Mouse (Mus musculus) olfactory bulb, adult 2 months (tissue): ENCODE measurements around the gene Rnf208. TPM values are rescaled to one million over a fixed set of nuclear protein-coding genes. Genes with fewer than 3 reads are reported as not detected.
A peak's percentile ranks its signal among the peaks of the same experiment; 100 is the strongest.
"Not testable (repeated sequence)": the region's sequence is repeated elsewhere in the genome, so short reads cannot be mapped to it uniquely, and the experiment has no call there.

ENCODE experiments used
- H3K27ac ChIP-seq: fragments of 200-500 bp; 2 replicates; pipeline ENCODE4 v1.5.1; 2012; ENCODE audit warnings: low read depth, low read length; ENCODE audit not compliant: insufficient read depth
- H3K4me1 ChIP-seq: fragments of 200-500 bp; 2 replicates; pipeline ENCODE4 v1.6.1; 2012; ENCODE audit warnings: low read length; ENCODE audit not compliant: control insufficient read depth, insufficient read depth
- H3K4me3 ChIP-seq: fragments of 200-500 bp; 2 replicates; pipeline ENCODE4 v1.5.1; 2012; ENCODE audit warnings: mild to moderate bottlenecking, low read depth, low read length, moderate library complexity; ENCODE audit not compliant: insufficient read depth
- CTCF ChIP-seq: fragments of 200-500 bp; IDR thresholded peaks from 2 replicates; pipeline ENCODE4 v1.5.1; 2012; ENCODE audit warnings: low read depth, mild to moderate bottlenecking, low read length, moderate library complexity; ENCODE audit not compliant: insufficient read depth
- POLR2A ChIP-seq: fragments of 200-500 bp; IDR thresholded peaks from 2 replicates; pipeline ENCODE4 v1.6.1; 2012; ENCODE audit warnings: mild to moderate bottlenecking, low read depth, low read length, moderate library complexity; ENCODE audit not compliant: insufficient read depth
- WGBS: fragments of 180-500 bp; shearing (Covaris S2); methylation state at CpG from one replicate; pipeline ENCODE4 v1.1.7; 2018; 5-methylcytosine and 5-hydroxymethylcytosine counted together
- polyA plus RNA-seq: library from polyadenylated mRNA; stranded (reverse); fragments of >200 nt; gene quantifications from 2 replicates; pipeline ENCODE4 v1.2.4, GENCODE M21; 2012; ENCODE audit warnings: low replicate concordance; ENCODE audit not compliant: missing spikeins, insufficient read depth, insufficient read length

Gene Rnf208
- polyA plus RNA-seq, 1 experiment = not detected

DNA sequence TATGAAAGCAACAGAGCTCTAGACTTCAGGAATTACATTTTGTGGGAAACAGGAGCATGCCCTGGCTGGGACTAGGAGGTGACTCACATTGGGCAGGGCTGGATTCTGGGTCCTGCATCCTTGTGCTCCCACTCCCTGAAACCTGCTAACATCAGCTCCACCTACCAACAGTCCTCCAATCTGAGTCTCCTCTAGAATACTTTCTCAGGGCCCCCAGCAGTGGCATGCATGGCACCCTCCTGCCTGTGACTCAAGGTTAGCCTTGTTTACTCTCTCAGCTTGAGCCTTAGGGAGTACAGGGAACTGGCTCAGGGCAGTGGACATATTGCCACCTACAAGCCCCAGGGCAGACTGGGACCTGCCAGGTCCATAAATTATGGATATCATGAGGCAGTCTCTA lies 3.9 kb upstream of the Rnf208 start:
- no peak for TF ChIP-seq POLR2A
- TF ChIP-seq CTCF = no peak
- no peak overlapping the region for H3K27ac ChIP-seq
- H3K4me3 ChIP-seq = no peak overlapping the region
- H3K4me1 ChIP-seq = peaks cover 18% of the 10 kb centered on the region

DNA sequence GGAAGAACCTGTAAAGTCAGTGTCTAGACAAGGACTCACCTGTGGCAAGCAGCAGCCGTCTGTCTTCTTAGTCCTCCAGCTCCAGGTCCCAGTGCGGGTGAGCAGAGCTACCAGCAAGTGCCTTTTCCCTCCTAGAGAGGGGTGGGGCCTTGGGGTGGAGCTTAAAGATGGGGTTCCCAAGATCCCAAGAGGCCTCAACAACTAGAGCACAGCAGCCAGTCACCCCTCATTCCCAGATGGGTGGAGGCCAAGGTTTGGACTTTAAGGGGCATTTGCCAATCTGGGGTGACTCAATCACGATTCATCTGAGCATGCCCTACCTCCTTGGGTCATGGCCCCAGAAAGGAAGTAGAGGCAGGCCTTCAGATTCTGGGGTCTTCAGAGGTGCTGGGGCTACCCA lies 2.3 kb upstream of the Rnf208 start:
- Histone ChIP-seq H3K4me3 (no peak overlapping the region), H3K27ac (no peak overlapping the region), H3K4me1 (peaks cover 26% of the 10 kb centered on the region)
- 95% methylated on average over 3 of the region's 3 CpGs for WGBS
- no peak for TF ChIP-seq POLR2A
- TF ChIP-seq CTCF = no peak

DNA sequence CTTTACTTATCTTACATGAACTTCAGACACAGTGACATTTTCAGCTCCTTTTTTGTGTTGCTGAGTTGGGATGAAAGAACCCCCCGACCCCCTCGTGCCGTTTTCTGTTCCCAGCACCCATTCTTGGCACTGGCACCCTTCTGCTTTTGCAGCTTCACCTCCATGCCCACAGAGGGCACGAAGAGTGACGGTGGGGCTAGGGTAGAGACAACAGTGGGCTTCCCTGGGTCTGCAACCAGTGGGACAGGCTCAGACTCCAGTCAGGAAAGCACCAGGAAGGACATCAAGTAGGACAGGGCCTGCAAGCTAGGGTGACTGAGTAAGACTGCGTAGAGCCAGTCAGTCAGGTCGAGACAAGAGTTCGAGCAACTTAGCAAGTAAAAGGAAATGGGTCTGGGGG lies 1.7 kb upstream of the Rnf208 start:
- Histone ChIP-seq H3K4me1 (peaks cover 26% of the 10 kb centered on the region), H3K27ac (no peak overlapping the region), H3K4me3 (peak overlapping the region; percentile 89; the same call in 1 of the 2 replicates)
- TF ChIP-seq CTCF = no peak
- TF ChIP-seq POLR2A = no peak
- WGBS = 52% methylated on average over 8 of the region's 8 CpGs

DNA sequence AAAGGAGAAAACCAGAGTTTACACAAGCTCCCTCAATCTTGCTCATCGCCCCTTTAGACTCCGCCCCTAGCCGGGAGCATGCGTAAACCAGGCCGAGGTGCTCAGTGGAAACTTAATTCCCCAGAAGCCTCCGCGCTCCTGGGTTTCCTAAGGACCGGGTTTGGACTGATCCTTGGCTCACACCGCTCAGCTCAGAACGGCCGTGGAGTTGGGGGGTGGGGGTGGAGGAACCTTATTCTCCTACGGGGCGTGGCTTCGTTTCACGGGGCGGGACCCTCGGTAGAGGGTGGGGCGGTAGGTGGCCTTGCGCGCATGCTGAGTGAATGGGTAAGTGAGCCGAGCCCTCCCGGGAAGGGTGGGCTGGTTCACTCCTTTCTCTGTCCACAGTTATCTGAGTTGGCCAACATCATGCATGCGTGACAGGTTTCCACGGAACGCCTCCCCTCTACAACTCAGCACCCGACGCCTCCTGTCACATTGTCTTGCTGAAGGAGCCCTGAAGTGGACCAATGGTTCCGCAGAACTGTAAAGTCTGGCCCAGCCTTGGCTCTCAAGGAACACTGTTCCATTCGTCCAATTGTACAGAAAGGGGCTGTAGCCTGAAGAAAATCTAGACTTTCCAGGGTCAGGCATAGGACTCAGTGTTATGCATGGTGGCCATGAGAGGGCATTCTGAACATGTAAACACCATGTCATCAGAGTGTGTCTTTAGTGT lies 1.2 kb upstream of the Rnf208 start:
- WGBS = under 1% methylated on average over 29 of the region's 29 CpGs
- peaks cover 26% of the 10 kb centered on the region for H3K4me1 ChIP-seq
- H3K4me3 ChIP-seq = peak overlapping the region; percentile 89
- TF ChIP-seq CTCF = no peak
- 0 out of 2 replicates have a peak, but pooled peaks have one; percentile 17 for TF ChIP-seq POLR2A
- H3K27ac ChIP-seq = no peak overlapping the region

DNA sequence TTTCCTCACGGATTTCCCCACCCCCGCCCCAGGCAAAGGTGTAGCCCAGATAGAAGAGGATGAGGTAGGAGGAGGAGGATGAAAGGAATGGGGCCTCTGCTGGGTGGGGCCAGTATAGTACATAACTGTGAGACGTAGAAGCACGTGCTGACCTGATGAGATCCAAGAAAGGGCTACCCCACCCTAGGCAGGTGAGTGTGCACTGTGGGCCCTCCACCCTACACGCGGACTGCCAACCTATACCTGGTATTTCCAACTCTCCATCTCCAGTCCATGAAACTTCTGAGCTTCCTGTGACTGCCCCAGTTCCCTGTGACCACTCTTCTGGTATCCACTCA lies 648 bp upstream of the Rnf208 start:
- TF ChIP-seq CTCF = no peak
- no peak for TF ChIP-seq POLR2A
- peaks cover 26% of the 10 kb centered on the region for H3K4me1 ChIP-seq
- no peak overlapping the region for H3K27ac ChIP-seq
- peak overlapping the region; percentile 89 for H3K4me3 ChIP-seq
- 19% methylated on average over 6 of the region's 6 CpGs for whole genome bisulfite sequencing

DNA sequence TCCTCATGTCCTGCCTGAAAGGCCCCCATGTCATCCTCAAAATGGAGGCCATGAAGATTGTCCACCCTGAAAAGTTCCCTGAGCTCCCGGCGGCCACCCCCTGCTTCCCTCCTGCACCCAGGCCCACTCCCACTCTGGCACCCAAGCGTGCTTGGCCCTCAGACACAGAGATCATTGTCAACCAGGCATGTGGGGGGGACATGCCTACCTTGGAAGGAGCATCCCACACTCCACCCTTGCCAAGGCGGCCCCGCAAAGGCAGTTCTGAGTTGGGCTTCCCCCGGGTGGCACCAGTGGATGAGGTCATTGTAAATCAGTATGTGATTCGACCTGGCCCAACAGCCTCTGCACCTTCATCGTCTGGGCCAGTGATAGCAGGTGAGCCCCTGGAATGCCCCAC lies 1.3 kb downstream of the Rnf208 start:
- H3K27ac ChIP-seq = no peak overlapping the region
- H3K4me1 ChIP-seq = peaks cover 26% of the 10 kb centered on the region
- 73% methylated on average over 8 of the region's 8 CpGs for WGBS
- H3K4me3 ChIP-seq = no peak overlapping the region; the same call in 1 of the 2 replicates
- TF ChIP-seq CTCF (no peak), POLR2A (no peak)

DNA sequence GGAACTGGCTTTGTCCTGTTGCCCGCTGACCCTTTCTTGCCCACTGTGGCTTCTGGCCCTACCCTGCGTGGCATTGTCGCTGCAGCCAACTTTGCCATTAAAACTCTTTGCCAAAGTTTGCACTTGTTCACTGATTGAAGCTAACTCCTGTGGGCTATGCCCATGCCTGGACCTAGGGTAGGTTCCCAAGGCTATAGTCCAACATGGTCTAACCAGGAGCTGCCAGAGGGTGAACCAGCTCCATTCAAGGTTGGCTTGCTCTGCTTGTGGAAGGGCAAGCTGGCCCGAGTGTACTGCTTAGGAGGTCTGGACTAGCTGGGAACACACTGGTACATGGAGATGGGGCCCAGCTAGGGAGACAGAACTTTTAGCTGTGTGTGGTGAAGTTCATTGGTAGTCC lies 2.1 kb downstream of the Rnf208 start:
- Histone ChIP-seq H3K27ac (no peak overlapping the region), H3K4me3 (no peak overlapping the region), H3K4me1 (peaks cover 26% of the 10 kb centered on the region)
- TF ChIP-seq POLR2A (no peak), CTCF (no peak)
- 85% methylated on average over 4 of the region's 4 CpGs for WGBS

DNA sequence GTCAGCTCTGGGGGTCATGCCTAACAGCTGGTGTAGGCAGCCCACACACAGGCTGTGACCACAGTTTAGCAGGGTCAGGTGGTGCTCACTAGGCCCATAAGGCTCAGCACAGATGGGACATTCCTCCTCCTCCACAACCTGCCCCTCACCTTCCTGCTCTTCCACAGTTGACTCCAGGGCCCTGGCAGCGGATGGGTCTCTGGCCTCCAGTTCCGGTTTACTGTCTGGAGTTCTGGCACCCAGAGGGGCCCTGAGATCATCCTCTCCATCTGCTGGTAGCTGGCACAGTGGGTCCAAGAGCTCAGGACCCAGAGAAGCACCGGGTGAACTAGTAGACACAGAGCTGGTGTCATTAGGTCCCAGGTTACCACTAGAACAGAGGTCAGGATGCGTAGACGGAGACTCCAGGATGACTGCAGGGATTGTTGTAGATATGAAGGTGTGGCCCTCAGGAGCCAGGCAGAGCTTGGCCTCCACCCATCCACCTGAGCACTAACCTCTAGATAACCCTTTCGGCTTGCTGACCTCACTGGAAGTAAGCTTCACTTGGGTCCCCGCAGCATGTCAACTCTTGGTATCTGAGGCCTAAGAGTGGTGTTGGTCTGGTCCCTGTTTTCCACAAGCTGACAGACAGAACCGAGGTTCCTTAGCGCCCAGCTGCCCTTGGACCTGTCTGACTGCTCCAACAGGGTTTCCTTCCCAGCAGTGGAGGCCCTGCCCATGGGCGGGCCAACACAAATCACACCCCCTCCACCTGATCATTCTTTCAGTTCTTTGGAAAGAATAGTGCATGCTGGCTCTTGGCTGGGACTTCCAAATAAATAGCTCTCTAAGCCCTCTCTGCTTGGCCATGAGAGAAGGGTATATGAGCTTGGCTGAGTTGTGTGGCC lies 4.4 kb downstream of the Rnf208 start, which contains the start of gene AL732309.1:
AL732309.1 (minus strand) TSS at position 681 of the 890 bp plus-strand sequence.
- no peak within 1 kb of the TSS for H3K27ac ChIP-seq
- H3K4me3 ChIP-seq = no peak within 1 kb of the TSS
- WGBS = 88% methylated on average over 10 of the region's 10 CpGs
- H3K4me1 ChIP-seq = peaks cover 16% of the 10 kb centered on the region
- TF ChIP-seq POLR2A (no peak), CTCF (no peak)

DNA sequence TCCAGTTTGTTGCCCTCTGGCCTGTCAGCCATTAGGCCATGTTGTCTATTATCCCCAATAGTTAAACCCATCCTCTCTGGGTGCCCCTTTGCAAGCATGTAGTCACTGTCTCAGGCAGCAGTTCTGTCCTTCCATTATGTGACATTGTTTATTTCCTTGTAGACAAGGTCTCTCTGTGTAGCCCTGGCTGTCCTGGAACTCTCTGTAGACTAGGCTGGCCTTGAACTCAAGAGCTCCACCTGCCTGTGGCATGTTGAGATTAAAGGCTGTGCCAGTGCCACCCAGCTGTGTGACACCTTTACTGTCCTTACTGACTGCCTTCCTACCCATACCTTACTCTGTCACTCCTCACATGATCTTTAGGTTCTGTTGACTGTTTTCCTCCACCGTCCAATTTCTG lies 10.3 kb downstream of the Rnf208 start:
- 77% methylated on average over 1 of the region's 1 CpGs for whole genome bisulfite sequencing
- Histone ChIP-seq H3K27ac (no peak overlapping the region), H3K4me1 (peaks cover 3% of the 10 kb centered on the region; the same call in 1 of the 2 replicates), H3K4me3 (no peak overlapping the region)
- TF ChIP-seq POLR2A (no peak), CTCF (no peak)

DNA sequence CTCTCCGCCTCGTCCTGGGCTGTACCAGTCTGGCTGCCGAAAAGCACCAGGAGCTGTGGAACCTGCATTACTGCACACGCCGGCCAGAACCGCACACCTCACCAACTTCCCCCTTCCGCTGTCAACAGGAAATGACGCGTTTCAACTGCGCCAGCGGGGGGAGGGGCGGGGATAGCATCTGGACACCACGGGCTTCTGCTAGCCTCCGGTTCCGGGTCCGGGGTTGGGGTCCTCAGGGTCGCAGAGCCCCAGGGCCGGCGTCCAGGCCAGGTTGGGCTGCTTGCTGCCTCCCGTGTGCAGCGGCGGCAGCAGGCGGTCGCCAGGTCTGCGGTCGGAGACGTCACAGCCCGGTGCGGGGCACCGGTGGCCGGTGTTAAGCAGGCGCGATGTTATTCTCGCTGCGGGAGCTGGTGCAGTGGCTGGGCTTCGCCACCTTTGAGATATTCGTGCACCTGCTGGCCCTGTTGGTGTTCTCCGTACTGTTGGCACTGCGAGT lies 13.3 kb downstream of the Rnf208 start, which contains the start of gene Tmem203:
Tmem203 (plus strand) TSS at position 156 of the 496 bp plus-strand sequence.
- Histone ChIP-seq H3K27ac (peak within 1 kb of the TSS; percentile 17; the same call in 1 of the 2 replicates), H3K4me3 (peak within 1 kb of the TSS; percentile 75), H3K4me1 (peaks cover 3% of the 10 kb centered on the region; the same call in 1 of the 2 replicates)
- TF ChIP-seq CTCF = no peak
- TF ChIP-seq POLR2A = peak; percentile 64
- WGBS = under 1% methylated on average over 39 of the region's 39 CpGs

DNA sequence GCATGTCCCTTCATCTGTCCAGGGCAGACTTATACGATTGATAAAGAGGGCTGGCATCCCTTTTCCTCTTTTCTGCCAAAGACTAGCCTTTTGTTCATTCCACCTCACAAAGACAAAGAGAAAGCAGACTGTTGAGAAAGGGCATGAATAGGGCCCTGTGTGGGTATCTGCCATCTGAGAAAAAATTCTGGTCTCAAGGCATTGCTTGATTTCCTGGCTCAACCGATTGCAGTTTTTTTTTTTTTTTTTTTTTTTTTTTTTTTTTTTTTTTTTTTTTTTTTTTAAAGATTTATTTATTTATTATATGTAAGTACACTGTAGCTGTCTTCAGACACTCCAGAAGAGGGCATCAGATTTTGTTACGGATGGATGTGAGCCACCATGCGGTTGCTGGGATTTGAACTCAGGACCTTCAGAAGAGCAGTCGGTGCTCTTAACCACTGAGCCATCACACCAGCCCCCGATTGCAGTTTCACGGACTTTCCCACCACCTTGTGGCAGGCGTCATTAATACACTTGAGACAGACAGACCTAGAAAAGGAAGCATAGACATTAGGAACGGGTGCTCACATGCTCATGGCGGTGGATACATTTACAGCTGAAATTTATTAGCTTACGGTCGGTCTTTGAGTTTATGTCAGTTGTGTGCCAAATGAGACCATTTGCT lies 14.5 kb downstream of the Rnf208 start:
- H3K4me3 ChIP-seq, H3K4me1 ChIP-seq, H3K27ac ChIP-seq: not testable (repeated sequence)
- 48% methylated on average over 12 of the region's 12 CpGs for WGBS

DNA sequence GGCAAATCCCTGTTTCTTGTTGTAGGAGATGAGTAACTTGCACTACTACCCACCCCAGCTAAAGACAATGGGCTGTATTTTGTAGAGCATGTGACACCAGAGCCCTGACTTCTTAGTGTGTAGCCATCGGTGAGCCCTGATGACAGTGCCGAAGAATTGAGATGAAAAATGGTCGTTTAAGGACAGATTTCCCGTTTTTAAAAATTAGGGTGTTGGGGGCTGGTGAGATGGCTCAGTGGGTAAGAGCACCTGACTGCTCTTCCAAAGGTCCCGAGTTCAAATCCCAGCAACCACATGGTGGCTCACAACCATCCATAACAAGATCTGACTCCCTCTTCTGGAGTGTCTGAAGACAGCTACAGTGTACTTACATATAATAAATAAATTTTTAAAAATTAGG lies 15.2 kb downstream of the Rnf208 start:
- H3K4me1 ChIP-seq, H3K27ac ChIP-seq, H3K4me3 ChIP-seq: not testable (repeated sequence)
- WGBS = 80% methylated on average over 5 of the region's 5 CpGs
